Mouse (Mus musculus): Measurements from ENCODE around the gene Eef1e1. TPM values are rescaled to one million over a fixed set of nuclear protein-coding genes. Genes with fewer than 3 reads are reported as not detected.

Eef1e1 gene
- polyA plus RNA-seq, 1 experiment from 2014 or later, result 48.2 TPM

DNA sequence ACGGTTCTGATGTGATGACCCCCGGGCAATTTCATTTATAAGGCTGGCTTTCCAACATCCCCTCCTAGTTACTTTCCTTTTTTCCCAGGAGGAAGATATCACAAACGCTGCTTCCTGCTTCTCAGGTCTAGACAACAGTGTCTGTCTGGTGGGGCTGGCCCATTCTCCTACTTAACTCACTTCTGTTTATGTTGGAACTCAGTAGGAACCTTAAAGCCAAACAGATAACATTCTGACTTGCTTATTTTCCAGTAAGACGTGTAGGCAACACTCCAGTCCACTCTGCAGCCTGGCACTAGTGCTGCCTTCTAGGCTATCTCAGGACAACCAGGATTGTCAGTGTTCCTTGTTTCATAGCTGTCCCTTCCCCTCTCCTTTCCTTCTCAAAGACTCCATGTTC, 9.8 kb downstream of the Eef1e1 start:
- H3K4me2 ChIP-seq, result no peak overlapping the region
- no peaks in the 10 kb centered on the region for H3K27me3 ChIP-seq
- no peaks in the 10 kb centered on the region for H3K4me1 ChIP-seq
- peaks cover 91% of the 10 kb centered on the region for H3K36me3 ChIP-seq
- no peak for ATAC-seq (ENCODE audit: insufficient number of reproducible peaks, insufficient read depth, low FRiP score, low TSS enrichment, low read depth)
- H3K27ac ChIP-seq, result no peak overlapping the region
- H3K9ac ChIP-seq, result no peak overlapping the region
- 94% methylated on average over 4 of the region's 4 CpGs for WGBS
- no peaks in the 10 kb centered on the region for H3K9me3 ChIP-seq
- no peak overlapping the region for H3K4me3 ChIP-seq

DNA sequence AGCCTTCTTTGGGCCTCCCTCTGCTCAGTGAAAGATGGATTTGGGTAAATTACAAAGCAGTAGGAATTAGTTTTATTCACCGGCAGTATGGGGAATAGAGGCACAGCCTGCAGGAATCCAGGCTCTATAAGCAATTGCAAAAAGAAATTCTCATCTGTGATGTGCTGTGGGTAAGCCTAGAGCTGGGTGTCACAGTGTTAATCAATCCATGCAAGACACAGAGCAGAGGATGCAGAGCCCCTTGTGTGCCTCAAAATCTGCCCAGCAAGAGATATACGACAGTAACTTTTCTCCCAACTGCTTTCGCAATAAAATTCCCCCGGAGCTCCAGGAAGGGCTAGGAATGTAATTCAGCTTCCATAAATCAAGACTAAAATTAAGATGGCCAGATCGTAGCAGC, 17.4 kb downstream of the Eef1e1 start:
- peaks cover 27% of the 10 kb centered on the region for H3K36me3 ChIP-seq
- WGBS, result 88% methylated on average over 5 of the region's 5 CpGs
- no peaks in the 10 kb centered on the region for H3K4me1 ChIP-seq
- no peak for ATAC-seq (ENCODE audit: insufficient number of reproducible peaks, insufficient read depth, low FRiP score, low TSS enrichment, low read depth)
- H3K27me3 ChIP-seq, result no peaks in the 10 kb centered on the region
- H3K4me3 ChIP-seq, result no peak overlapping the region
- H3K9me3 ChIP-seq, result 0 out of 2 replicates have a peak, but pooled peaks cover 3% of the 10 kb centered on the region
- H3K9ac ChIP-seq, result no peak overlapping the region
- H3K4me2 ChIP-seq, result no peak overlapping the region
- H3K27ac ChIP-seq, result no peak overlapping the region

DNA sequence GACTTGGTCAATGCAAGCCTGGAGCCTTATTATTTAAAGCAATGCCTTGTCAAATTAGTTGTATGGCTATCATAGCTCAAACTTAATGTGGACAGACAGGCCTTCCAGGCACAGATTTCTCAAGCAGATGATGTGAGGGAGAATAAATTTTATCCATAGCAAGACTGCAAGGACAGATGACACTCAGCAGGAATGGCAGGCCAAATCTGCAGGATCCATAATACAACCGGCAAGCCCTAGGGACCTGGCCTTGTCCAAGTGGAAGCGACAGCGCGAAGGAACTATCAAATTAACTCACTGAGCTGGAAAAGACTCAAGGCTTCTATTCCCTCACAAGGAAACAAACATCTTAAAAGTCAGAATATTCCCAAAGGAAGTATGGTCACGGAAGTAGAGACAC, 17.9 kb downstream of the Eef1e1 start:
- Histone ChIP-seq H3K27ac (no peak overlapping the region), H3K36me3 (peaks cover 23% of the 10 kb centered on the region), H3K4me3 (no peak overlapping the region), H3K9ac (no peak overlapping the region), H3K4me2 (no peak overlapping the region), H3K9me3 (0 out of 2 replicates have a peak, but pooled peaks cover 3% of the 10 kb centered on the region), H3K4me1 (no peaks in the 10 kb centered on the region), H3K27me3 (no peaks in the 10 kb centered on the region)
- no peak for ATAC-seq (ENCODE audit: insufficient number of reproducible peaks, insufficient read depth, low FRiP score, low TSS enrichment, low read depth)
- 85% methylated on average over 5 of the region's 5 CpGs for WGBS

DNA sequence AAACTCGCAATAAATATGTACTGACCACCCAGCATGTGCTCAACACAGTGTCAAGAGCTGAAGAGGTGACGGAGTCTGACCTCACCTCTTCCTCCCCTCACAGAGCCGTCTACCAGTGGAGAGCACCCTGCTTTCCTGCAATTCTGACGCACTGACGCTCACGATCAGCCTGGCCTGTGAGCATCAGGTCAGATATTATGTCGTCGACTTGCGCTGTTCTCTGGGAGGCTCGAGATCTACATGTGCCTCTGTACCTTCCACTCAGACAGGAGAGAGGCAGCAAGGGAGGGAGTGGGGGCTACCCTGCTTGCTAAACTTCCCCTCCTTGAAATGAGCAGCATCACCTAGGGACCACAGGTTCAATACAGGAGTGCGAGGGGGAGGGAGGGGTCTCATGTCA, 20.2 kb downstream of the Eef1e1 start:
- H3K9me3 ChIP-seq, result 0 out of 2 replicates have a peak, but pooled peaks cover 3% of the 10 kb centered on the region
- H3K27me3 ChIP-seq, result no peaks in the 10 kb centered on the region
- ATAC-seq (ENCODE audit: insufficient number of reproducible peaks, insufficient read depth, low FRiP score, low TSS enrichment, low read depth), result no peak
- no peak overlapping the region for H3K4me2 ChIP-seq
- no peak overlapping the region for H3K9ac ChIP-seq
- no peak overlapping the region for H3K4me3 ChIP-seq
- H3K36me3 ChIP-seq, result peaks cover 4% of the 10 kb centered on the region
- no peak overlapping the region for H3K27ac ChIP-seq
- H3K4me1 ChIP-seq, result peaks cover 9% of the 10 kb centered on the region; the same call in 1 of the 2 replicates
- 76% methylated on average over 11 of the region's 11 CpGs for WGBS

DNA sequence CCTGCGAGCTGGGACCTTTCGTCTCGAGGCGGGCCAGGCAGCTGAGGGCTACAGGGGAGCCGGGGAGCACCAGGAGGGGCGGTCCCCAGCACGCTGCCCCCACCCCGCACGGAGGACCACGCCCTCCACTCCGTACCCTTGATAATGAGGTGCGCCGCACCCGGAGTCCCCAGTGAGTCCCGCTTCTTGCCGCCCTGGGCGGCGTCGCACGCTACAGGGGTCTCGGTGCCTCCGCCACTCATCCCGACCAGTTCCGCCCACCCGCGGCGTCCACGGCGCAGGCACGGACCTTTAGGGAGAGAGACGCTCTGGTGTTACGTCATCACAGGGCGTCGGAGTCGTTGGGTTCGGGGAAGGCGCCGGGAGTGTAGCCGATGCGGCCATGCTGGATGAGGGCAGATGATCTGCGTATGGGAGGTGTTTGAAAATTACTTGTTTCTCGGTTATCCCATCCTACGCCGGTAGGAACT, 24.0 kb downstream of the Eef1e1 start, which contains the start of gene Bloc1s5:
Gene Bloc1s5 (minus strand): TSS at position 310 of the 470 bp plus-strand sequence.
- WGBS, result under 1% methylated on average over 44 of the region's 44 CpGs
- Histone ChIP-seq H3K9ac (peak within 1 kb of the TSS; percentile 78), H3K27ac (peak within 1 kb of the TSS; percentile 84), H3K4me3 (peak within 1 kb of the TSS; percentile 64), H3K4me1 (peaks cover 9% of the 10 kb centered on the region; the same call in 1 of the 2 replicates), H3K9me3 (no peaks in the 10 kb centered on the region), H3K27me3 (no peaks in the 10 kb centered on the region), H3K4me2 (peak within 1 kb of the TSS; percentile 68), H3K36me3 (peaks cover 8% of the 10 kb centered on the region; the same call in 1 of the 2 replicates)
- ATAC-seq (ENCODE audit: insufficient number of reproducible peaks, insufficient read depth, low FRiP score, low TSS enrichment, low read depth), result peak; percentile 89

DNA sequence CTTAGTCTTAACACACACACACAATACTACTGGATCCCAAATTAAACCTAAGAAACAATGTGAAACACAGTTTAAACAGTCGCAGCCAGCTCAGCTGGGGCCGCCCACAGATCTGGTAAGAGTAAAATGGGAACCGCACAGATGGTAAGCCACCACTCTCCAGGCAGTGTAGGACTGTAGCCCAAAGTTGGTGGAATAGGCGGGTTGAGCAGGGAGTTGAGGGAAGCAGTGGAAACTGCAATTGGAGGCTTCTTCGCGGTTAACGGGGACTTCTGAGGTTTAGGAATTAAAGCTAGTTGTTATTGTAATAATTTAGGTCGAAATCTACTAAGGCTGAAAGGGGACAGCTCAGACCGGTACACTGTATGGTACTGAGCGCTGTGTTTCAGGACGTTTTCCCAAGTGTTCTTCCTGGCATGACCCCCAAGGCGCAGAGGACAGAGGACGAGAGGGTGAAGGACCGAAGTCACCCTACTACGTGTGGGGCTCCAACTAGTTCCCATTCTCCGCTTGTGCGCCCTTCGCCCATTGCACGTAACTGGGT, 24.5 kb downstream of the Eef1e1 start:
- ATAC-seq (ENCODE audit: insufficient number of reproducible peaks, insufficient read depth, low FRiP score, low TSS enrichment, low read depth), result peak; percentile 39; the same call in 1 of the 2 replicates
- H3K27ac ChIP-seq, result peak overlapping the region; percentile 84

DNA sequence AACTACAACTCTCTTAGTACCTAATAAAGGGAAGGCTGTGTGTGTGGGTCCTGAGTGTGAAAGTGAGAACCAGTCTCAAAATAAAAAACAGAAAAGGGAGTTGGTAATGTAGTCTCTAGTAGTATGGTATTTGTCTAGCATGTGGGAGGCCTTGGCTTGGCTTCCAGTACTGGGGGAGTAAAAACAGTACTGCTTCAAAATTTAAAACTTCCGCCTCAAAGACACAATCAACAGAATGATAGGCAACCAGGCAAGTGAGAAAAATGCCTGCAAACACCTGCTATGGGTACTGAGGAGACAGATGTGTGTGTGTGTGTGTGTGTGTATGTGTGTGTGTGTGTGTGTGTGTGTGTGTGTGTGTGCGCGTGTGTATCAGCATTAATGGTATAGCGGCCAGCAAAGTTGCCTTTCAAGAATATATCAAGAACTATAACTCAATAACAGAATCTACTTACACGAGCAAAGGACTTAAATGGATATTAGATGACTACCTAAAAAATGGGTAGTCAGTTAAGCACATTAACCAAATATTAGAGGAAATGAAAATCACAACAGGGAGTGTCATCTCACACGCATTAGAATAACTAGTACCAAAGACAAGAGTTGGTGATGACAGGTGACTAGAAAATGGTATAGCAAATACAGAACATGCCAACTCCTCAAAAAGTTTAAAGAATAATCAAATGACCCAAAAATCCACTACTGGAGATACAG, 25.4 kb downstream of the Eef1e1 start:
- WGBS, result 91% methylated on average over 6 of the region's 6 CpGs
- Histone ChIP-seq H3K9me3 (no peaks in the 10 kb centered on the region), H3K4me3 (peak overlapping the region; percentile 64; the same call in 1 of the 2 replicates), H3K27ac (no peak overlapping the region), H3K9ac (no peak overlapping the region), H3K36me3 (peaks cover 16% of the 10 kb centered on the region; the same call in 1 of the 2 replicates), H3K4me1 (peaks cover 9% of the 10 kb centered on the region; the same call in 1 of the 2 replicates), H3K27me3 (no peaks in the 10 kb centered on the region), H3K4me2 (peak overlapping the region; percentile 68)
- no peak for ATAC-seq (ENCODE audit: insufficient number of reproducible peaks, insufficient read depth, low FRiP score, low TSS enrichment, low read depth)

More for the DNA sequence above, 24.5 kb downstream of the Eef1e1 start:
- H3K4me2 ChIP-seq, result peak overlapping the region; percentile 68
- peaks cover 9% of the 10 kb centered on the region; the same call in 1 of the 2 replicates for H3K36me3 ChIP-seq
- H3K4me1 ChIP-seq, result peaks cover 9% of the 10 kb centered on the region; the same call in 1 of the 2 replicates
- peak overlapping the region; percentile 78 for H3K9ac ChIP-seq
- WGBS, result under 1% methylated on average over 19 of the region's 19 CpGs
- H3K4me3 ChIP-seq, result peak overlapping the region; percentile 64
- no peaks in the 10 kb centered on the region for H3K27me3 ChIP-seq
- no peaks in the 10 kb centered on the region for H3K9me3 ChIP-seq

DNA sequence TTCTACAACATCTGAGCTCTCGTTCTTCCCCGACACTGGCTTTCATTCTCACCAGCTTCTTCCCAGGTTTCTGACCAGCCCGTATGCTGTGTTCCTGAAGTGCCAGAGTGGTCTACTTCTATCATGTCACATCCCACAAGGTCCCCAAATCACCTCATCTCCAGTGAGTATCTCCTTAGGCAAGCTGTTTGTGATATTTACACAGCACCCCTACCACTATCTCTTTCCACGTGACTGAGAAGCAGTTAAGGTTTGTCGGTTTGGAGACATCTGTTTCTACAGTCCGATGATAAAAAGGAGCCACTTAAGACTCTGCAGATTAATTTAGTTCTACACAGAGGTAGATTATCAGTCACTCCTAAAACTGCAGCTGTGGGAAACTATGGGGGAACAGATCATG, 26.3 kb downstream of the Eef1e1 start:
- Histone ChIP-seq H3K4me3 (no peak overlapping the region), H3K9ac (no peak overlapping the region), H3K27me3 (no peaks in the 10 kb centered on the region), H3K9me3 (no peaks in the 10 kb centered on the region), H3K4me2 (no peak overlapping the region), H3K4me1 (peaks cover 9% of the 10 kb centered on the region; the same call in 1 of the 2 replicates), H3K27ac (no peak overlapping the region), H3K36me3 (peaks cover 16% of the 10 kb centered on the region; the same call in 1 of the 2 replicates)
- no peak for ATAC-seq (ENCODE audit: insufficient number of reproducible peaks, insufficient read depth, low FRiP score, low TSS enrichment, low read depth)
- 91% methylated on average over 6 of the region's 6 CpGs for WGBS

DNA sequence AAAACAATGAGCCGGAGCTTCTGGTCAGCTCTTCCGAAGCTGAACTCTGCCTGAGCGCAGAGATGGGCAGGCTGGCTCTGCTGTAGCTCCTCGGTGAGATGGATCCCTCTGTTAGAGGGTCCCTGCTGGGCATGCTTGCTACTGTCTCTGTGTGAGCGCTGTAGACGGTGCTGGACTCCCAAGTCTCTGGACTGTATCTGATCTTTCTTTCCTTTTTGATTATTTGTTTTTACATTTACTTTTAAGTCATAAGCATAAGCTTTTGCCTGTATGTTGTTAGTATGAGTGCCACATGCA, 32.7 kb downstream of the Eef1e1 start:
- H3K9ac ChIP-seq, result 0 out of 2 replicates have a peak overlapping the region, but pooled peaks have one; percentile 41
- 29% methylated on average over 6 of the region's 6 CpGs for WGBS
- H3K4me1 ChIP-seq, result no peaks in the 10 kb centered on the region
- ATAC-seq (ENCODE audit: insufficient number of reproducible peaks, insufficient read depth, low FRiP score, low TSS enrichment, low read depth), result no peak
- H3K27ac ChIP-seq, result no peak overlapping the region
- no peak overlapping the region; the same call in 1 of the 2 replicates for H3K4me2 ChIP-seq
- H3K4me3 ChIP-seq, result no peak overlapping the region
- H3K36me3 ChIP-seq, result peaks cover 20% of the 10 kb centered on the region
- no peaks in the 10 kb centered on the region for H3K9me3 ChIP-seq
- H3K27me3 ChIP-seq, result no peaks in the 10 kb centered on the region

DNA sequence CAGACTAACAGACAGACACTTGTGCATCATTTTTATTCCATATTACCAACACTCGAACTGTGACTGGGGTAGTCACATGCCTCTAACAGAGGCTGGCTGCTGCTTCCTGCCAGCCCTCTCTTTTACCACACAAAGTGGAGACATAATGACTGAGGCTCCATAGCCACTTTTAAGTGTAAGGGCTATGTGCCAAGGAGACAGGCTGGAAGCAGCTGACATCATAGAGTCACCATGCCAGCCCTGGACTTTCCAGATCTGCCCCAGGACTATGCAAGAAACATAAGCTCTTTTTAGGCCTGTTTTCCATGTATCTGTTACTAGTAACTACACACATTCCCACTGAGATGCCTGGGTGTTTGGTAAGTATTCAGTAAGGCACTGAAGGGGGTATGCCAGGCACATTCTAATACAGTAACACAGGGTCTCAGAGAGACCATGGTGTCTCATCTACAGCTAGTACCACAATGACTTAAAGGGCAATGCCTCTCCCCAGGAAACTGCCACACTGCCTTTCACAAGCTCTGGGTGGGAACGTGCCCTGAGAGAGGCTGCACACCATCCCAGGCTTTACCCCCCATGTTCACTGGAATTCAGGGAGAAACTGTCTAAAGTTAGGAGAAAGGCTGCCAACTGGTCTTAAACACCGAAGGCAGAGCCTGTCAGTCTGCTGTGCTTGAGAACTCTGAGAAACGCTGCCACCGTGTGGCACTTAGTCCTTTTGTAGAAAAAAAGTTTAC, 33.2 kb downstream of the Eef1e1 start:
- no peak overlapping the region for H3K27ac ChIP-seq
- WGBS, result 23% methylated on average over 5 of the region's 5 CpGs
- ATAC-seq (ENCODE audit: insufficient number of reproducible peaks, insufficient read depth, low FRiP score, low TSS enrichment, low read depth), result no peak

DNA sequence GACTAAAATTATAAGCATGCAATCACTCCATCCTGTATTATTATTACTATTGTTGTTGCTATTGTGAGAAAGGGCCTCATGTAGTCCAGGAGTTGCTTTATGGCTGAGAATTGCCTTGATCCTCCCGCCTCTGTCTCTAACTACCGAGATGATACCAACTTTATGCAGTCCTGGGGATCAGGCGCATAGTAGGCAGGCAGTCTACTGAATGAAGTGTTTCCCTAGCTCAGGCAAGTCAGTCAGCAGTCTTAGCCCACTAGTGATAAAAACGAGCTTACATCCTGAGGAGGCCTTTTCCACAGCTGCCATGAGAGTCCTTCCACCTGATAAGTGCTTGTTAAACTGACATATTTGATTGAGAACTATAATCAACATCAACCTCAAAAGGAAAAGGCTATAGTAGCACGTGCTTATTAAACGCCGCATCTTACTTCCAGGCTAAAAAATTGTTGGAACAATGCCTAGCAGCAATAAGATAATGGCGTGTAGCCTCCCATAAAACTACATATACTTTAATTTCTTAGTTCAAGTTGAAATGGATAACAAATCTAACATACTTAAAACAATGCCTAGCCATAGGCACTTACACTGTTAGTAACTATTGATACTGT, 34.5 kb downstream of the Eef1e1 start:
- Histone ChIP-seq H3K4me3 (no peak overlapping the region), H3K4me1 (no peaks in the 10 kb centered on the region), H3K27ac (no peak overlapping the region), H3K27me3 (no peaks in the 10 kb centered on the region), H3K9ac (no peak overlapping the region), H3K36me3 (peaks cover 11% of the 10 kb centered on the region), H3K9me3 (no peaks in the 10 kb centered on the region), H3K4me2 (no peak overlapping the region)
- 89% methylated on average over 8 of the region's 8 CpGs for WGBS
- no peak for ATAC-seq (ENCODE audit: insufficient number of reproducible peaks, insufficient read depth, low FRiP score, low TSS enrichment, low read depth)

More for the DNA sequence above, 33.2 kb downstream of the Eef1e1 start:
- Histone ChIP-seq H3K27me3 (no peaks in the 10 kb centered on the region), H3K36me3 (peaks cover 19% of the 10 kb centered on the region), H3K4me2 (no peak overlapping the region; the same call in 1 of the 2 replicates), H3K4me1 (no peaks in the 10 kb centered on the region), H3K9me3 (no peaks in the 10 kb centered on the region), H3K4me3 (no peak overlapping the region), H3K9ac (0 out of 2 replicates have a peak overlapping the region, but pooled peaks have one; percentile 41)
